Mouse (Mus musculus) cerebellum, adult 2 months (tissue): ENCODE measurements around the gene Dnajb14.

Experiments
- CTCF ChIP-seq: fragments of 200-500 bp; IDR thresholded peaks from 2 replicates; pipeline ENCODE4 v1.5.1; 2011; ENCODE audit warnings: low read depth, mild to moderate bottlenecking, control low read depth, low read length, moderate library complexity, borderline replicate concordance; ENCODE audit not compliant: insufficient read depth
- POLR2A ChIP-seq: fragments of 200-500 bp; IDR thresholded peaks from 2 replicates; pipeline ENCODE4 v1.6.1; 2011; ENCODE audit warnings: low read length, control low read depth, borderline replicate concordance; ENCODE audit not compliant: insufficient read depth

DNA sequence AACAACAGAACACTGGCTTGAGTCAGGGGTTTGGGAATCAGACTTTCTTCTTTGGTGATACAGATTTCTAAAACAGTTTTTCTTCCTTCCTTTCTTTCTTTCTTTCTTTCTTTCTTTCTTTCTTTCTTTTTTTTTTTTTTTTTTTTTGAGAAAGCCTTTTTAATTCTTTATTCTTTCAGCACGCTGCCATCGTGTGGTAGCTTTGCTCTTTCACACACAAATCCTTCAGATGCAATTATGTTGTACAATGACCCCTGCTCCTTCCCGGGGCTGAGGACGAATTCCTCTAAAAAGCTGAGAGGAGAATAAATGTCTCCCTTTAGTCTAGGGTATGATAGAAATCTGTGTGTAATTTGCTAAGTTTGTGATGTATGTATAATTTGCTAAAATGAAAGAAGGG is 48.8 kb upstream of the Dnajb14 start:
- no peak for TF ChIP-seq CTCF
- TF ChIP-seq POLR2A: no peak
